Mouse (Mus musculus) midbrain, embryonic 16.5 days (tissue): Measurements from ENCODE around the gene Hoxa1. TPM values are rescaled to one million over a fixed set of nuclear protein-coding genes. Genes with fewer than 3 reads are reported as not detected.

Experiments
- ATAC-seq: fragments of 200-750 bp; cut with Nextera tagmentation; 2 replicates; pipeline ENCODE4 v1.8.0; 2017; ENCODE audit warnings: moderate TSS enrichment
- H3K27ac ChIP-seq: fragments of 300-500 bp; sonication (generic); 2 replicates; pipeline ENCODE4 v1.5.1; 2014; ENCODE audit warnings: mild to moderate bottlenecking, low read length, mixed read lengths
- H3K27me3 ChIP-seq: fragments of 300-500 bp; sonication (generic); 2 replicates; pipeline ENCODE4 v1.6.1; 2014; ENCODE audit warnings: low read depth, low read length, mixed read lengths; ENCODE audit not compliant: control insufficient read depth, insufficient read depth
- H3K36me3 ChIP-seq: fragments of 300-500 bp; sonication (generic); 2 replicates; pipeline ENCODE4 v1.6.1; 2014; ENCODE audit warnings: mild to moderate bottlenecking, low read length, moderate library complexity, mixed read lengths; ENCODE audit not compliant: control insufficient read depth, insufficient read depth
- H3K4me1 ChIP-seq: fragments of 300-500 bp; sonication (generic); 2 replicates; pipeline ENCODE4 v1.6.1; 2014; ENCODE audit warnings: mild to moderate bottlenecking, low read length, mixed read lengths; ENCODE audit not compliant: control insufficient read depth, insufficient read depth
- H3K4me2 ChIP-seq: fragments of 300-500 bp; sonication (generic); 2 replicates; pipeline ENCODE4 v1.6.1; 2014; ENCODE audit warnings: mild to moderate bottlenecking, low read length, mixed read lengths
- H3K4me3 ChIP-seq: fragments of 300-500 bp; sonication (generic); 2 replicates; pipeline ENCODE4 v1.5.1; 2014; ENCODE audit warnings: low read depth, mild to moderate bottlenecking, low read length, moderate library complexity, mixed read lengths
- H3K9ac ChIP-seq: fragments of 300-500 bp; sonication (generic); 2 replicates; pipeline ENCODE4 v1.6.1; 2014; ENCODE audit warnings: low read depth, low read length, mixed read lengths
- H3K9me3 ChIP-seq: fragments of 300-500 bp; sonication (generic); replicated peaks from 2 replicates; pipeline ENCODE4 v1.6.1; 2014; ENCODE audit warnings: mild to moderate bottlenecking, low read length, mixed read lengths; ENCODE audit not compliant: control insufficient read depth, poor library complexity, severe bottlenecking
- WGBS: fragments of 180-500 bp; shearing (Covaris S2); extraction: QIAGEN DNeasy Blood & Tissue Kit; methylation state at CpG from one replicate; pipeline ENCODE4 v1.1.7; 2014; 5-methylcytosine and 5-hydroxymethylcytosine counted together
- polyA plus RNA-seq: library from polyadenylated mRNA; unstranded; fragments of >200 nt; fragmentation: Nextera tagmentation; extraction: Ambion mirVana; gene quantifications from 2 replicates; pipeline ENCODE4 v1.2.1, GENCODE M21; 2015

The Hoxa1 gene
- polyA plus RNA-seq, 1 experiment from 2014 or later: not detected

GRCm38 (mm10) chr6:52183311-52184080 lies 25.4 kb upstream of the Hoxa1 start:
- H3K4me1 ChIP-seq: no peaks in the 10 kb centered on the region
- no peaks in the 10 kb centered on the region for H3K36me3 ChIP-seq
- no peak overlapping the region for H3K4me2 ChIP-seq
- no peak for ATAC-seq
- peaks cover 100% of the 10 kb centered on the region for H3K27me3 ChIP-seq
- no peak overlapping the region for H3K9ac ChIP-seq
- H3K27ac ChIP-seq: no peak overlapping the region
- H3K9me3 ChIP-seq: no peaks in the 10 kb centered on the region
- H3K4me3 ChIP-seq: no peak overlapping the region
- WGBS: 10% methylated on average over 10 of the region's 10 CpGs

- no peak overlapping the region for H3K9ac ChIP-seq
- peaks cover 99% of the 10 kb centered on the region for H3K27me3 ChIP-seq
- H3K4me2 ChIP-seq: no peak overlapping the region
- ATAC-seq: no peak
- no peaks in the 10 kb centered on the region for H3K9me3 ChIP-seq
- WGBS: 0% methylated on average over 1 of the region's 1 CpGs
- no peaks in the 10 kb centered on the region for H3K4me1 ChIP-seq
- no peak overlapping the region for H3K4me3 ChIP-seq
- H3K36me3 ChIP-seq: no peaks in the 10 kb centered on the region
- no peak overlapping the region for H3K27ac ChIP-seq
These were observed 24.7 kb upstream of the Hoxa1 start for GRCm38 (mm10) chr6:52182793-52183192.

- no peak overlapping the region for H3K4me2 ChIP-seq
- WGBS: 19% methylated on average over 2 of the region's 2 CpGs
- ATAC-seq: no peak
These were observed 23.9 kb upstream of the Hoxa1 start for GRCm38 (mm10) chr6:52182030-52182429.

GRCm38 (mm10) chr6:52180726-52181125 lies 22.6 kb upstream of the Hoxa1 start:
- no peaks in the 10 kb centered on the region; the same call in 1 of the 2 replicates for H3K4me1 ChIP-seq
- no peak overlapping the region for H3K9ac ChIP-seq
- no peak overlapping the region for H3K4me2 ChIP-seq
- no peak overlapping the region for H3K27ac ChIP-seq
- 7% methylated on average over 3 of the region's 3 CpGs for WGBS
- peaks cover 92% of the 10 kb centered on the region for H3K27me3 ChIP-seq
- ATAC-seq: no peak
- H3K36me3 ChIP-seq: no peaks in the 10 kb centered on the region
- no peak overlapping the region for H3K4me3 ChIP-seq
- no peaks in the 10 kb centered on the region for H3K9me3 ChIP-seq

More at GRCm38 (mm10) chr6:52182030-52182429, 23.9 kb upstream of the Hoxa1 start:
- Histone ChIP-seq H3K9ac (no peak overlapping the region), H3K27me3 (peaks cover 94% of the 10 kb centered on the region), H3K4me3 (no peak overlapping the region), H3K27ac (no peak overlapping the region), H3K4me1 (no peaks in the 10 kb centered on the region), H3K36me3 (no peaks in the 10 kb centered on the region), H3K9me3 (no peaks in the 10 kb centered on the region)

GRCm38 (mm10) chr6:52180213-52180710 lies 22.1 kb upstream of the Hoxa1 start:
- Histone ChIP-seq H3K4me2 (no peak overlapping the region), H3K27me3 (peaks cover 88% of the 10 kb centered on the region), H3K27ac (no peak overlapping the region), H3K36me3 (no peaks in the 10 kb centered on the region), H3K4me1 (peaks cover 2% of the 10 kb centered on the region; the same call in 1 of the 2 replicates), H3K4me3 (no peak overlapping the region), H3K9ac (no peak overlapping the region), H3K9me3 (no peaks in the 10 kb centered on the region)
- ATAC-seq: no peak
- WGBS: 3% methylated on average over 11 of the region's 11 CpGs

GRCm38 (mm10) chr6:52179690-52180089 lies 21.6 kb upstream of the Hoxa1 start:
- Histone ChIP-seq H3K9me3 (no peaks in the 10 kb centered on the region), H3K36me3 (no peaks in the 10 kb centered on the region), H3K4me3 (no peak overlapping the region), H3K4me1 (peaks cover 2% of the 10 kb centered on the region; the same call in 1 of the 2 replicates), H3K4me2 (no peak overlapping the region), H3K27me3 (peaks cover 87% of the 10 kb centered on the region), H3K27ac (no peak overlapping the region), H3K9ac (no peak overlapping the region)
- WGBS: 0% methylated on average over 10 of the region's 10 CpGs
- ATAC-seq: no peak

- peaks cover 83% of the 10 kb centered on the region for H3K27me3 ChIP-seq
- WGBS: 6% methylated on average over 4 of the region's 4 CpGs
- no peak overlapping the region for H3K4me2 ChIP-seq
- ATAC-seq: no peak
- H3K27ac ChIP-seq: no peak overlapping the region
- no peaks in the 10 kb centered on the region for H3K9me3 ChIP-seq
- H3K4me3 ChIP-seq: no peak overlapping the region
- H3K9ac ChIP-seq: no peak overlapping the region
- H3K4me1 ChIP-seq: peaks cover 2% of the 10 kb centered on the region; the same call in 1 of the 2 replicates
- no peaks in the 10 kb centered on the region for H3K36me3 ChIP-seq
These were observed 21.0 kb upstream of the Hoxa1 start for GRCm38 (mm10) chr6:52178918-52179665.

GRCm38 (mm10) chr6:52177806-52178205 lies 19.7 kb upstream of the Hoxa1 start:
- H3K27ac ChIP-seq: no peak overlapping the region
- ATAC-seq: no peak
- H3K4me3 ChIP-seq: no peak overlapping the region

More at GRCm38 (mm10) chr6:52177806-52178205, 19.7 kb upstream of the Hoxa1 start:
- peaks cover 2% of the 10 kb centered on the region; the same call in 1 of the 2 replicates for H3K4me1 ChIP-seq
- no peak overlapping the region for H3K9ac ChIP-seq
- peaks cover 82% of the 10 kb centered on the region for H3K27me3 ChIP-seq
- H3K4me2 ChIP-seq: no peak overlapping the region
- WGBS: under 1% methylated on average over 9 of the region's 9 CpGs
- H3K9me3 ChIP-seq: no peaks in the 10 kb centered on the region
- no peaks in the 10 kb centered on the region for H3K36me3 ChIP-seq
